Mouse (Mus musculus): Measurements from ENCODE around the gene Abr. TPM values are rescaled to one million over a fixed set of nuclear protein-coding genes. Genes with fewer than 3 reads are reported as not detected.

Gene Abr
- total RNA-seq (2021) = 10 to 100 TPM; 29.4 to 34.3 TPM
- long read RNA-seq, experiment 1, transcript Abr-205 (22 exons, 3,534 nt) = major isoform, 8 of 20 reads
- long read RNA-seq, experiment 1, partial matches to known transcripts = 0 of 20 reads
- long read RNA-seq, experiment 1, other reads (novel, unspliced or antisense) = 12 of 20 reads
- long read RNA-seq, experiment 2, transcript Abr-205 (22 exons, 3,534 nt) = major isoform, 8 of 20 reads
- long read RNA-seq, experiment 2, partial matches to known transcripts = 1 of 20 reads
- long read RNA-seq, experiment 2, other reads (novel, unspliced or antisense) = 10 of 20 reads

GRCm38 (mm10) chr11:76622152-76622565 lies at the start of gene Abr:
Gene Abr, minus strand, starts transcription at chr11:76622314.
- peak; percentile 36 to 47 for DNase-seq
- intact Hi-C loops (cut with DNase I) = no loop called here

- intact Hi-C loops (cut with DNase I) = no loop called here
- no peak for DNase-seq
These were observed 45.7 kb upstream of the Abr start for GRCm38 (mm10) chr11:76667807-76668206.

GRCm38 (mm10) chr11:76666002-76666649 lies 44.0 kb upstream of the Abr start:
- intact Hi-C loops (cut with DNase I) = no loop called here
- DNase-seq = no peak

GRCm38 (mm10) chr11:76661790-76662468 lies 39.8 kb upstream of the Abr start:
- DNase-seq = no peak
- intact Hi-C loops (cut with DNase I) = no loop called here

- intact Hi-C loops (cut with DNase I) = no loop called here
- no peak for DNase-seq
These were observed 37.2 kb upstream of the Abr start for GRCm38 (mm10) chr11:76659138-76659930.

GRCm38 (mm10) chr11:76657450-76657970 lies 35.4 kb upstream of the Abr start:
- intact Hi-C loops (cut with DNase I) = no loop called here
- DNase-seq = no peak

- peak; percentile 40 to 67 for DNase-seq
- intact Hi-C loops (cut with DNase I) = no loop called here
These were observed 33.0 kb upstream of the Abr start for GRCm38 (mm10) chr11:76655106-76655505.

- intact Hi-C loops (cut with DNase I) = no loop called here
- DNase-seq = no peak
These were observed 30.8 kb upstream of the Abr start for GRCm38 (mm10) chr11:76652838-76653334.

GRCm38 (mm10) chr11:76650862-76651560 lies 28.9 kb upstream of the Abr start:
- intact Hi-C loops (cut with DNase I) = no loop called here
- no peak for DNase-seq

GRCm38 (mm10) chr11:76647500-76647899 lies 25.4 kb upstream of the Abr start:
- DNase-seq = peak; percentile 68 to 77
- intact Hi-C loops (cut with DNase I) = loop anchor here (5.0 to 10.0 kb wide), 3 partner anchors 103 to 190 kb away; no protein-coding TSS in a partner anchor

GRCm38 (mm10) chr11:76647062-76647461 lies 24.9 kb upstream of the Abr start:
- DNase-seq = no peak
- intact Hi-C loops (cut with DNase I) = loop anchor here (5.0 to 10.0 kb wide), 3 partner anchors 102 to 190 kb away; no protein-coding TSS in a partner anchor

- DNase-seq = peak; percentile 88 to 95
- intact Hi-C loops (cut with DNase I) = loop anchor here (5.0 to 10.0 kb wide), 3 partner anchors 101 to 189 kb away; no protein-coding TSS in a partner anchor
These were observed 23.8 kb upstream of the Abr start for GRCm38 (mm10) chr11:76645955-76646354.

GRCm38 (mm10) chr11:76645036-76645435 lies 22.9 kb upstream of the Abr start:
- DNase-seq = no peak
- intact Hi-C loops (cut with DNase I) = loop anchor here (5.0 to 10.0 kb wide), 3 partner anchors 100 to 188 kb away; no protein-coding TSS in a partner anchor

GRCm38 (mm10) chr11:76644257-76644656 lies 22.1 kb upstream of the Abr start:
- DNase-seq = no peak
- intact Hi-C loops (cut with DNase I) = loop anchor here (10.0 kb wide), 1 partner anchor 99 kb away; no protein-coding TSS in a partner anchor

GRCm38 (mm10) chr11:76640231-76640630 lies 18.1 kb upstream of the Abr start:
- no peak for DNase-seq
- intact Hi-C loops (cut with DNase I) = loop anchor here (10.0 kb wide), 1 partner anchor 95 kb away; no protein-coding TSS in a partner anchor

- intact Hi-C loops (cut with DNase I) = no loop called here
These were observed 17.3 kb upstream of the Abr start for GRCm38 (mm10) chr11:76639269-76639985.

GRCm38 (mm10) chr11:76630487-76630886 lies 8.4 kb upstream of the Abr start:
- intact Hi-C loops (cut with DNase I) = no loop called here
- no peak for DNase-seq

More at GRCm38 (mm10) chr11:76639269-76639985, 17.3 kb upstream of the Abr start:
- no peak for DNase-seq

- no peak for DNase-seq
- intact Hi-C loops (cut with DNase I) = no loop called here
These were observed 7.9 kb upstream of the Abr start for GRCm38 (mm10) chr11:76630023-76630422.
